Mouse (Mus musculus) 3134 (cell line): Measurements from ENCODE around the gene Ndufaf1.
A peak's percentile ranks its signal among the peaks of the same experiment; 100 is the strongest.

Experiments used
- DNase-seq: peaks from one replicate; pipeline ENCODE4 v3.0.0-alpha.2; 2011; ENCODE audit warnings: low spot score; ENCODE audit not compliant: insufficient read length; ENCODE audit errors: extremely low read depth

The Ndufaf1 gene

DNA sequence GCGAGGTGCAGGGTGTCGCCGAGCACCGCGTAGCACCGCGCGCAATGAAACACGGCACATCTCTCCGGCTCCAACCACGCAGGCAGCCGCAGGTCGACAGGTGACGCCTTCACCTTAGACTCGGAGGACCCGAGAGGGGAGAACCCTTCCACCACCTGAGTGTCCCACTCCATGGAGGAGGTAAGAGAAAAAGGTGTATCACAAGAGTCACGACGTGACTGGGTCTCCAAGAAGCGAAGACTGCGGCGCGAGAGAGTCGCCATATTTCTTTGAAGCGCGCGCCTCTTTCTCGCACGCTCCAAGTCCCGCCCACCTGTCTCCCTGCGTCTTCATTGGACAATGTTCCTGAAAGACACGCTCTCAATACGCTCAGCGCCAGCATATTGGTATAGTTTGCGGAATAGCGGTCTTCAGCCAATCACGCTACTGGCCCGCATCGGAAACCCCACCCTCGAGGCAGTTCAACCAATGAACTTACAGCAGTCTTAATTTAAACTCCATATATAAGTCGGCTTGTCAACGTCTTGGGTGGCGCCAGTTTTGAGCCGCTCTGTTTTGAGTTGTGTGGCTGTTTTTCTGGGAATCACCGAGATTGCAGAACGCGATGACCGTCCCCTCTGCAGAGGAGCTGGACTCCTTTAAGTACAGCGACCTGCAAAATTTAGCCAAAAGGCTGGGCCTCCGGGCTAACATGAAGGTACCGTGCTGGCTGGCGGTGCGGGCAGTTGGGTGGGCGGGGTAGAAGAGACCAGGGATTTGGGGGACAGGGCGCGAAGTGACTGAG, 44.2 kb downstream of the Ndufaf1 start, which contains the start of the genes Nusap1 and Oip5:
Gene Nusap1 (plus strand): TSS at position 100 of the 784 bp plus-strand sequence.
Gene Oip5 (minus strand): TSS at position 271 of the 784 bp plus-strand sequence.
- DNase-seq, result peak; percentile 91

- DNase-seq, result no peak
Observed at GRCm38 (mm10) chr2:119617841-119618198, 44.8 kb downstream of the Ndufaf1 start.

DNA sequence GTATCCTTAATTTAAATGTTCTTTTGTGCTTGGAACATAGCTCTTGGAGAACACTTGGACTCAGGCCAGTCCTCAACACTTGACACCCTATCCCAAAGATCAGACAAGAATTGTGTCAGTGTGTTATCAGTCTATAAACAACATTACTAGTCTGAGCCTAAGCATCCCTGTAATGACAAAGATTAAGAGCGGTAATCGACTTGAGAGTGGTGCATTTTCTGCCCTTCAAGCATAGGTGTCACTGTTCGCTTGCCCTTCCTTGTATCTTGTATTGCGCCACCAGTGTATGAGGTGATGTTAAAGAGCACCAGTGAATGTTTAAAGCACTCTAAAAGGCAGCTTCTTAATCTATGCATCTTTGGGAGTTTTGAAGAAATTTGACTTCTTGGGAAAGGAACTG, 55.6 kb downstream of the Ndufaf1 start:
- DNase-seq, result no peak
